Mouse (Mus musculus) kidney, adult 11 months (tissue): ENCODE results near the gene Jsrp1.
"Not testable (repeated sequence)": the region's sequence is repeated elsewhere in the genome, so short reads cannot be mapped to it uniquely, and the experiment has no call there.

Experiments
- DNase-seq: peaks from one replicate; pipeline ENCODE4 v3.0.0; 2022

The Jsrp1 gene

GRCm38 (mm10) chr10:80831136-80831535, 17.8 kb upstream of the Jsrp1 start:
- peak; percentile 91 for DNase-seq

- DNase-seq, result no peak
These were observed 16.3 kb upstream of the Jsrp1 start for GRCm38 (mm10) chr10:80829359-80830278.

- not testable (repeated sequence) for DNase-seq
These were observed 15.3 kb upstream of the Jsrp1 start for GRCm38 (mm10) chr10:80828587-80828986.

- DNase-seq, result no peak
These were observed 14.6 kb upstream of the Jsrp1 start for GRCm38 (mm10) chr10:80827870-80828420.

GRCm38 (mm10) chr10:80827063-80827869, 14.0 kb upstream of the Jsrp1 start:
- DNase-seq, result no peak

GRCm38 (mm10) chr10:80826151-80827062, 13.1 kb upstream of the Jsrp1 start, which contains the start of gene Oaz1:
Gene Oaz1 (plus strand): TSS chr10:80826656.
- peak; percentile 100 for DNase-seq

- no peak for DNase-seq
These were observed 11.5 kb upstream of the Jsrp1 start for GRCm38 (mm10) chr10:80824827-80825226.

- DNase-seq, result no peak
These were observed 10.7 kb upstream of the Jsrp1 start for GRCm38 (mm10) chr10:80823847-80824643.

- DNase-seq, result no peak
These were observed 10.0 kb upstream of the Jsrp1 start for GRCm38 (mm10) chr10:80823316-80823715.

- DNase-seq, result no peak
These were observed 9.2 kb upstream of the Jsrp1 start for GRCm38 (mm10) chr10:80822528-80822927.

- DNase-seq, result no peak
These were observed 8.7 kb upstream of the Jsrp1 start for GRCm38 (mm10) chr10:80821991-80822390.

- peak; percentile 79 for DNase-seq
These were observed 6.1 kb upstream of the Jsrp1 start for GRCm38 (mm10) chr10:80819406-80819805.

- no peak for DNase-seq
These were observed 5.4 kb upstream of the Jsrp1 start for GRCm38 (mm10) chr10:80818599-80819281.

- DNase-seq, result not testable (repeated sequence)
These were observed 4.7 kb upstream of the Jsrp1 start for GRCm38 (mm10) chr10:80817955-80818354.

GRCm38 (mm10) chr10:80817164-80817563, 3.9 kb upstream of the Jsrp1 start:
- no peak for DNase-seq

- not testable (repeated sequence) for DNase-seq
These were observed 3.0 kb upstream of the Jsrp1 start for GRCm38 (mm10) chr10:80816303-80816702.

- DNase-seq, result no peak
These were observed 1.5 kb upstream of the Jsrp1 start for GRCm38 (mm10) chr10:80814800-80815199.

- no peak for DNase-seq
These were observed 782 bp downstream of the Jsrp1 start for GRCm38 (mm10) chr10:80812391-80813041.

GRCm38 (mm10) chr10:80810084-80810483, 3.2 kb downstream of the Jsrp1 start:
- no peak for DNase-seq

- DNase-seq, result no peak
These were observed 4.2 kb downstream of the Jsrp1 start for GRCm38 (mm10) chr10:80808985-80809632.
